Mouse (Mus musculus): Measurements from ENCODE around the gene Vmn1r14. TPM values are rescaled to one million over a fixed set of nuclear protein-coding genes. Genes with fewer than 3 reads are reported as not detected.
"Not testable (repeated sequence)": the region's sequence is repeated elsewhere in the genome, so short reads cannot be mapped to it uniquely, and the experiment has no call there.

Gene Vmn1r14
- not detected in 2 replicates for polyA plus RNA-seq (2015; fragmentation: Nextera tagmentation; extraction: Ambion mirVana)

- Histone ChIP-seq H3K9me3 (replicated peaks) (no peaks in the 10 kb centered on the region), H3K4me1 (no peaks in the 10 kb centered on the region), H3K27ac (no peak within 1 kb of the TSS), H3K27me3 (no peaks in the 10 kb centered on the region), H3K9ac (no peak within 1 kb of the TSS), H3K4me2 (no peak within 1 kb of the TSS), H3K36me3 (ENCODE audit: poor library complexity, severe bottlenecking) (no peaks in the 10 kb centered on the region), H3K4me3 (no peak within 1 kb of the TSS)
- ATAC-seq: no peak
- WGBS: 90% methylated on average over 3 of the region's 3 CpGs
Observed at GRCm38 (mm10) chr6:57231386-57231785, at the start of gene Vmn1r14. Gene Vmn1r14 (plus strand): TSS chr6:57231686.

GRCm38 (mm10) chr6:57190016-57190415, 41.5 kb upstream of the Vmn1r14 start:
- 39% methylated on average over 3 of the region's 3 CpGs for WGBS
- H3K27ac ChIP-seq; H3K27me3 ChIP-seq; H3K4me1 ChIP-seq; ATAC-seq; H3K4me3 ChIP-seq; H3K4me2 ChIP-seq; H3K9me3 ChIP-seq (replicated peaks); H3K9ac ChIP-seq; H3K36me3 ChIP-seq (ENCODE audit: poor library complexity, severe bottlenecking): not testable (repeated sequence)

- not testable (repeated sequence) for H3K9me3 ChIP-seq (replicated peaks); H3K9ac ChIP-seq; H3K4me1 ChIP-seq; H3K4me3 ChIP-seq; ATAC-seq; H3K27me3 ChIP-seq; H3K4me2 ChIP-seq; H3K27ac ChIP-seq; H3K36me3 ChIP-seq (ENCODE audit: poor library complexity, severe bottlenecking)
- 94% methylated on average over 1 of the region's 1 CpGs for WGBS
Observed at GRCm38 (mm10) chr6:57202990-57203389, 28.5 kb upstream of the Vmn1r14 start, which contains the start of gene Vmn1r13. Gene Vmn1r13 (plus strand): TSS chr6:57203290.

- 81% methylated on average over 1 of the region's 1 CpGs for WGBS
- Histone ChIP-seq H3K27ac (no peak within 1 kb of the TSS), H3K9me3 (replicated peaks) (no peaks in the 10 kb centered on the region), H3K36me3 (ENCODE audit: poor library complexity, severe bottlenecking) (no peaks in the 10 kb centered on the region), H3K4me3 (no peak within 1 kb of the TSS), H3K4me2 (no peak within 1 kb of the TSS), H3K9ac (no peak within 1 kb of the TSS), H3K27me3 (no peaks in the 10 kb centered on the region), H3K4me1 (no peaks in the 10 kb centered on the region)
- ATAC-seq: no peak
Observed at GRCm38 (mm10) chr6:57257652-57258051, 26.2 kb downstream of the Vmn1r14 start, which contains the start of gene Vmn1r15. Gene Vmn1r15 (plus strand): TSS chr6:57257952.

- no peak for ATAC-seq
- Histone ChIP-seq H3K9ac (no peak overlapping the region), H3K36me3 (ENCODE audit: poor library complexity, severe bottlenecking) (no peaks in the 10 kb centered on the region), H3K27ac (no peak overlapping the region), H3K4me3 (no peak overlapping the region), H3K4me1 (no peaks in the 10 kb centered on the region), H3K4me2 (no peak overlapping the region), H3K27me3 (no peaks in the 10 kb centered on the region), H3K9me3 (replicated peaks) (no peaks in the 10 kb centered on the region)
- 96% methylated on average over 2 of the region's 2 CpGs for WGBS
Observed at GRCm38 (mm10) chr6:57260990-57261389, 29.5 kb downstream of the Vmn1r14 start.

GRCm38 (mm10) chr6:57271881-57272280, 40.4 kb downstream of the Vmn1r14 start:
- Histone ChIP-seq H3K27me3 (no peaks in the 10 kb centered on the region), H3K4me3 (no peak overlapping the region), H3K36me3 (ENCODE audit: poor library complexity, severe bottlenecking) (no peaks in the 10 kb centered on the region), H3K4me1 (no peaks in the 10 kb centered on the region), H3K9ac (no peak overlapping the region), H3K4me2 (no peak overlapping the region), H3K9me3 (replicated peaks) (no peaks in the 10 kb centered on the region), H3K27ac (no peak overlapping the region)
- ATAC-seq: no peak
- WGBS: 80% methylated on average over 3 of the region's 3 CpGs

- ATAC-seq: no peak
- no peaks in the 10 kb centered on the region for H3K9me3 ChIP-seq (replicated peaks)
- no peaks in the 10 kb centered on the region for H3K4me1 ChIP-seq
- H3K4me2 ChIP-seq: no peak overlapping the region
- no peak overlapping the region for H3K4me3 ChIP-seq
- no peak overlapping the region for H3K27ac ChIP-seq
- H3K27me3 ChIP-seq: no peaks in the 10 kb centered on the region
- no peak overlapping the region for H3K9ac ChIP-seq
- no peaks in the 10 kb centered on the region for H3K36me3 ChIP-seq (ENCODE audit: poor library complexity, severe bottlenecking)
Observed at GRCm38 (mm10) chr6:57272517-57272916, 41.0 kb downstream of the Vmn1r14 start.

- H3K27me3 ChIP-seq: no peaks in the 10 kb centered on the region
- H3K27ac ChIP-seq: no peak overlapping the region
- no peak overlapping the region for H3K4me2 ChIP-seq
- no peak overlapping the region for H3K4me3 ChIP-seq
- no peaks in the 10 kb centered on the region for H3K36me3 ChIP-seq (ENCODE audit: poor library complexity, severe bottlenecking)
- H3K4me1 ChIP-seq: no peaks in the 10 kb centered on the region
- no peak overlapping the region for H3K9ac ChIP-seq
- no peak for ATAC-seq
- H3K9me3 ChIP-seq (replicated peaks): no peaks in the 10 kb centered on the region
Observed at GRCm38 (mm10) chr6:57278952-57279351, 47.5 kb downstream of the Vmn1r14 start.

Other genes with a start within 250 kb of the Vmn1r14 start
- not detected in 2 replicates for gene Vmn1r6, start 234.4 kb upstream of the Vmn1r14 start, polyA plus RNA-seq (2015; fragmentation: Nextera tagmentation; extraction: Ambion mirVana)
- not detected in 2 replicates for gene Vmn1r7, start 206.4 kb upstream of the Vmn1r14 start, polyA plus RNA-seq (2015; fragmentation: Nextera tagmentation; extraction: Ambion mirVana)
- not detected in 2 replicates for gene Vmn1r8, start 199.4 kb upstream of the Vmn1r14 start, polyA plus RNA-seq (2015; fragmentation: Nextera tagmentation; extraction: Ambion mirVana)
- not detected in 2 replicates for gene Vmn1r9, start 164.9 kb upstream of the Vmn1r14 start, polyA plus RNA-seq (2015; fragmentation: Nextera tagmentation; extraction: Ambion mirVana)
- not detected in 2 replicates for gene Vmn1r10, start 122.2 kb upstream of the Vmn1r14 start, polyA plus RNA-seq (2015; fragmentation: Nextera tagmentation; extraction: Ambion mirVana)
- gene Vmn1r11, start 98.2 kb upstream of the Vmn1r14 start, polyA plus RNA-seq (2015; fragmentation: Nextera tagmentation; extraction: Ambion mirVana): not detected in 2 replicates
- gene Vmn1r12, start 74.8 kb upstream of the Vmn1r14 start, polyA plus RNA-seq (2015; fragmentation: Nextera tagmentation; extraction: Ambion mirVana): not detected in 2 replicates
- not detected in 2 replicates for gene Vmn1r13, start 28.4 kb upstream of the Vmn1r14 start, polyA plus RNA-seq (2015; fragmentation: Nextera tagmentation; extraction: Ambion mirVana)
- not detected in 2 replicates for gene Vmn1r15, start 26.3 kb downstream of the Vmn1r14 start, polyA plus RNA-seq (2015; fragmentation: Nextera tagmentation; extraction: Ambion mirVana)
- gene Vmn1r16, start 97.8 kb downstream of the Vmn1r14 start, polyA plus RNA-seq (2015; fragmentation: Nextera tagmentation; extraction: Ambion mirVana): not detected in 2 replicates
- gene Vmn1r17, start 132.0 kb downstream of the Vmn1r14 start, polyA plus RNA-seq (2015; fragmentation: Nextera tagmentation; extraction: Ambion mirVana): not detected in 2 replicates
- gene Vmn1r18, start 164.1 kb downstream of the Vmn1r14 start, polyA plus RNA-seq (2015; fragmentation: Nextera tagmentation; extraction: Ambion mirVana): not detected in 2 replicates
- gene Vmn1r19, start 172.1 kb downstream of the Vmn1r14 start, polyA plus RNA-seq (2015; fragmentation: Nextera tagmentation; extraction: Ambion mirVana): not detected in 2 replicates
- gene Vmn1r20, start 197.2 kb downstream of the Vmn1r14 start, polyA plus RNA-seq (2015; fragmentation: Nextera tagmentation; extraction: Ambion mirVana): not detected in 2 replicates